Mouse (Mus musculus) retina, adult 2 months (tissue): Measurements from ENCODE around the gene Dnah12.
"Not testable (repeated sequence)": the region's sequence is repeated elsewhere in the genome, so short reads cannot be mapped to it uniquely, and the experiment has no call there.

Experiments used
- DNase-seq: peaks from one replicate; pipeline ENCODE4 v3.0.0-alpha.2; 2012; ENCODE audit warnings: low read depth, low spot score

Gene Dnah12

DNA sequence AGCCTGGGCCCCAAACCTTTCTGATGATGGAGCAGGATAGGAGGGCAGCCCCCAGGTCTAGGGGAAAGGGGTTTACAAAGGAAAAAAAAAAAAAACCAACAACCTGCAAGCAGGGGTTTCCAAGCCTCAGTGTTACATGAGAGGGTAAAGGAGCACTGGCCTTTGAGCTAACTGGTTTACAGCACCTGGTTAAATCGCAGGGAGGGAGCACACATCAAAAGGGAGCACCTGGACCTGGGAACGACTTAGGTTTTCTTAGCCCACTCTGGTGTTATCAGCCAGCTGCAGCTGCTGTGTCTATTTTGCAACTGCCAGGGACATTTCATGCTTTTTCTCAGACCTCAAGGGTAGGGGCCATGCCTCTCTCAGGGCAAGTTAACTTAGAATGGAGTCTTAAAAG lies 26.6 kb downstream of the Dnah12 start:
- DNase-seq = not testable (repeated sequence)

DNA sequence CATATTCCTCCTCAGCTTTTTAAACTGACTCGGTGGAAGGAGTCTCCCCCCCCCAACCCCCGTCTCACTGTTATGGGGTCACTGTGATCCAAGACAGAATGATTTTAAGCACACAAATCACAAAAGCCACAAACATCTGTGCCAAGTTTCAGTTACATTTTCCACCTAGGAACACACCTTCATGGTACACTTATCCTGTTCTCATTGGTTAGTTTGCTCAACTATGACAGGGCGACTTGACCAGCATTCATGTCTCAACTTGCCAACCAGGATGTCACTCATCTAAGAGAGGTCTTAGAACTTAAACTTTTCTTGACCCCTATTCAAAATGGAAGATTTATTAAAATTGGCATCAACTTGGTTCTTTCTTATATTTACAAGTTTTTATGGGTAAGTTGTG lies 31.8 kb downstream of the Dnah12 start:
- no peak for DNase-seq

DNA sequence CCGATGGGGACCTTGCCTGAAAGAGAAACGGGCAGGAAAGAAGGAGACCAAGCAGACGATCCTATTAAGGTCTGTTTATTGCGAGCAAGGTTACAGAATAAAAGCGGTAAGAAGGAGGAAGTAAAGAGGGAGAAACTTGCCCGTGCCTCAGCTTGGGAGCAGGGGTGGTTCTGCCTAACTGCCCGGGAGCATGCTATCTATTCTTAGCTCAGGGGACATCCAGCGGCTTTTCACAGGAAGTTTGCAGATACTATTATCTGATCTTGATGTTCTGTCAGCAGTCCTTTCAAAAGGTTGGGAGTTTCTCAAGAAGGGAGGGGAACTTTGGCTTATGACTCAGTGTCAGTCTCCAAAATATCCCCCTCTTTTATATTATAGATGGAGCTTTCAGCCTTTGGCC lies 65.5 kb downstream of the Dnah12 start:
- DNase-seq = no peak

DNA sequence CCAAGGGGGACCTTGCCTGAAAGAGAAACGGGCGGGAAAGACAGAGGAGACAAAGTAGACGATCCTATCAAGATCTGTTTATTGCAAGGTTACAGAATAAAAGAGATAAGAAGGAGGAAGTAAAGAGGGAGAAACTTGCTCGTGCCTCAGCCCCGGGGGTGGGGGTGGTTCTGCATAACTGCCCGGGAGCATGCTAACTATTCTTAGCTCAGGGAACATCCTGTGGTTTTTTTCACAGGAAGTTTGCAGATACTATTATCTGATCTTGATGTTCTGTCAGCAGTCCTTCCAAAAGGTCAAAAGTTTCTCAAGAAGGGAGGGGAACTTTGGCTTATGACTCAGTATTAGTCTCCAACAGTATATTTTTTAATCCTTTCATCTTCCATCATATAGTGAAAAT lies 71.8 kb downstream of the Dnah12 start:
- no peak for DNase-seq

DNA sequence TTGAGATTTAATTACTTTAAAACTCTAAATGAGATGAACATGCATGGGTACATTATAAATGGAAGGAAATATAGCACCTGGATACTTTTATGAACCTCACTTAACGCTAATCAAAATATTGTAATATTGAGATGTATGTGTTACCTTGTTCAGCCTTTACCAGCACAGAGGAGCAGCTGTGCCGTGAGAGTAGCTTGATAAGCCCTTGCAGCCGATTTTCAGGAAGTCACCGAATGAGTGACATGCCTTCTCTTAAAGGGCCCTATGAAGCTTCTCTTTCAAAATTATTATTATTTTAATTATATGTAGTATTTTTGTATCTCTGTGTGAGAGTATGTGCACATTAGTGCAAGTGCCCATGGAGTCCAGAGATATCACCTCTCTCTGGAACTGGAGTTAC lies 75.1 kb downstream of the Dnah12 start:
- no peak for DNase-seq

DNA sequence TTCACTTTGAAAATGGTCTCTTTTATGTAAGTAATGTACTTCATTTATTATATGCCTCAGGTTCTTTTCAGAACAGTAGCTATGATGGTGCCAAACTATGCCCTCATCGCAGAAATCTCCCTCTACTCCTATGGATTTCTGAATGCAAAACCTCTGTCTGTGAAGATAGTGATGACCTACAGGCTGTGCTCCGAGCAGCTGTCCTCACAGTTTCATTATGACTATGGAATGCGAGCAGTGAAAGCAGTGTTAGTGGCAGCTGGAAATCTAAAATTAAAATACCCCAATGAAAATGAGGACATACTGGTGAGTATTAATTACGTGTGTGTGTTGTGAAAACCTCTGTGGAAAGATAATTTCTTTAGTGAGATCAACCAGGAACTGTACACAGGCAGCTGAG lies 80.5 kb downstream of the Dnah12 start:
- no peak for DNase-seq

DNA sequence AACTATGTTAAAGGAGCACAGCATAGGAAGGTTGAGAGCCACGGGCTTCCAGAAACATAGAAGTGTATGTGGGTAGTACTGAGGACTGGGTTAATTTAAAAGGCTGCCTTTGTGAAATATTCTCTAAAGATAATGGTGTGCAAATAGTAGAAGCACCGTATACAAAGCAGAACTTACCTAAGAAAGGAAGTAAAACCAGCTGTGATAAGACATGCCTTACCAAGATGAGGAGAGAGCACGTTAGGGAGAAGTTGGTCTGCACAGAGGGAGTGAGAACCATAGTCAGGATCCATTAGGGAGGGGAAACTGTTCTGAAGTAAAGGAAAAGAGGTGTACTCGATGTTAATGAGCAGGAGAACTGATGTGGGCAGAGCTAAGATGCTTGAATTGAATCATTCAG lies 90.7 kb downstream of the Dnah12 start:
- no peak for DNase-seq

DNA sequence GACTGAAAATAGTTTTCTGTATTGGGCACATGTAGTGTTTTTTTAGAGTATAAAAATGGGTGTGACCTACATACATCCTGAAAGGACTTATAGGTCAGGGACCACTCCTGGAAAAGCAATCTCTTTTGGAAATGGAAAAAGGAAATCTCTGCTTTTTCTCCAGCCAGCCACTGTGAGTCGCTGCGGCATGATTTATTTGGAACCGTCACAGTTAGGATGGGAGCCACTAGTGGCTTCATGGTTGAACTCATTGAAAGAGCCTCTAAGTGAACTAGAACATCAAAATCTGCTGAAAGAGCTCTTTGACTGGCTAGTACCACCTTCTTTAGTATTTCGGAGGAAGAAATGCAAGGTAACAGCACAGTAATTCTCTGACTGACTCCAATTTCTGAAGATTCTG lies 92.6 kb downstream of the Dnah12 start:
- no peak for DNase-seq

DNA sequence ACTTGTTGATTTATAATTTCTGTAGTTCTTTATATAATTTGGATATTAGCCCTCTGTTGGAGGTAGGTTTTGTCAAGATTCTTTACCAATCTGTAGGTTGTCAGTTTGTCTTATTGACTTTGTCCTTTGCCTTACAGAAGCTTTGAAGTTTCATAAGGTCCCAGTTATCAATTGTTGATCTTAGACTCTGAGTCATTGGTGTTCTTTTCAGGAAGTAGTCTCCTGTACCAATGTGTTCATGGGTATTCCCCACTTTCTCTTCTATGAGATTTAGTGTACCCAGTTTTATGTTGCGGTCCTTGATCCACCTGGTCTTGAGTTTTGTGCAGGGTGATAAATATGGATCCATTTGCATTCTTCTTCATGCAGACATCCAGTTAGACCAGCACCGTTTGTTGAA lies 101.4 kb downstream of the Dnah12 start:
- DNase-seq = no peak

DNA sequence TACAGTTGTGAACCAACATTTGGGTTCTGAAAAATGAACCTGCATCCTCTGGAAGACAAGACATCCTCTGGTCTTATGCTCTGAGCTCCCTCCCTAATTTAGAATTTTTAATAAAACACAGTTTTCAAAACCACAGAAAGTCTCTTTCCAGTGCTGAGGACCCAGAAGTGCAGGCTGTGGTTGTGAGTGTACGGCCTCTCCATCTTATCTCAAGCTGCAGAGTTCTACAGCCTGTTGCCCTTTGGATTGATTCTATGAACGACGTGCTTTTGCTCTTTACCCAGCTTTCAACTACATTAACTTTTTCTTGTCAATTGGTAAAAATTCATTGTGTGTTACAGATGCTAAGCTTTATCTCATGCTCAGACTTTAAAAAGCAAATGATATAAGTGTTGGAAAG lies 105.3 kb downstream of the Dnah12 start:
- no peak for DNase-seq

DNA sequence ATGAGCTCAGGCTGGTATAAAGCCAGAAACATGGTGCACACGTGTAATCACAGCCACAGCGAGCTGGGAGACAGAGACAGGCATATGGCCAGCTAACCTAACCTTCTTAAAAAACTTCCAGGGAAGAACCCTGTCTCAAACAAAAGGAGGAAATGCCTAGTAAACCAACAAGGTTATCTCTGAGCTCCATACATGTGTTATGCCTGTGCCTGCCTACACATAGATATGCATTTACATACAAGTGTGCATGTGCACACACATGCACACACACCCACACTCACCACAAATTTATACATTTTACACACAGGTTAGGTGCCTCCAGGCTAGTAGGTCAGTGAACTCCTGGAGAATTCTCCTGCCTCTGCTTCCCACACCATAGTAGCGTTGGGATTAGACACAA lies 106.2 kb downstream of the Dnah12 start:
- DNase-seq = no peak

DNA sequence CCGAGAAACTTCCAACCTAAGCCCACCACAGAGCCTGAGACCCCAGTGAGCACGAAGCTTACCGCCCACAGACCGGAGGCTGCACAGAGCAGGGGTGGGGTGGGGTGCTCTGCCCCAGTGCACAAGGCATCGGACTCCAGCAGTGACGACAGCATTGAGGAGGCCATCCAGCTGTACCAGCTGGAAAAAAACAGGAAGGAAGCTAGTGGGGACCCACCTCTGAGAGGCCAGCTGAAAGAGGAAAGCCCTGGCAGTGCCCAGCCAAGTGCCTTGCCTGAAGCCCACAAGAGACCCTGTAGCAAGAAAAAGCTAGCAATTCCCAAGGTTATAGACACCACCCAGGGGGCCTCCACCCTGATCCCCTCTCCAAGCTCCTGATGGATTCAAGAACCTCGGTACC lies 112.4 kb downstream of the Dnah12 start:
- DNase-seq = no peak

DNA sequence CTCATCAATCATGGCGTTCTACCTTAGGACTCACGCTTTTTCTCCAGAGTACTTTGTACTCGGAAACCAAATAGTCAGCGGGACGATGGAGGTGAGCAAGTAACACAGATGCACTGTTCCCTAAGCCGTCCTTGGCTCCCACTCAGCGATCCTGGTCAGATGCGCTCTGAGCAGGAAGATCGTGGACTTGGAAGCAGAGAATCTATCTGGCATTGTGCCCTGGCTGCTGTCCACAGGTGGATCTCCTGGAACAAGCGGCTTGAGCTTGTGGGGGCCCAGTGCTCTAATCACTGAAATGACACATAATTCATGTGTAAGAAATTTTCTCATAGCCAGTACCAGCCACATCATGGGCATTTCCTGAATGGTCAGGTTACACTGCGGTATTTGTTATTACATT lies 119.7 kb downstream of the Dnah12 start:
- DNase-seq = no peak

DNA sequence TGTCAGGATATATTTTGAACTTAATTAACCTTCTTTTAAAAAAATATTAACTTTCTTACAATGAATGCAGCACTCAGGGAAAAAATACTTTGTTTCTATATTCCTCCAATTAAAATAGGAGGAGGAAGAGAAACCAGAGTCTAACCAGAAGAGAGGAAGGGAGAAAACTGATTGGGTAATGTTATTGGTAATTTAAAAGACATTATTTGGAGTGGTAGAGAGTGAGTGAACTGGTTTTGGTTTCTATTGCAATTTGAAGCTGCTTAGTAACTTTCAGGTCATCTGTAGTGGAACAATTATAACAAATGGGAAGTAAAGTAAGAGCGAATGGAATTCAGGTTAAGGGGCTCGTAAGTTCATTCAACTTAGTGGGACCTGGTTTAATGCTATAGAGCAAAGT lies 120.8 kb downstream of the Dnah12 start:
- DNase-seq = no peak

DNA sequence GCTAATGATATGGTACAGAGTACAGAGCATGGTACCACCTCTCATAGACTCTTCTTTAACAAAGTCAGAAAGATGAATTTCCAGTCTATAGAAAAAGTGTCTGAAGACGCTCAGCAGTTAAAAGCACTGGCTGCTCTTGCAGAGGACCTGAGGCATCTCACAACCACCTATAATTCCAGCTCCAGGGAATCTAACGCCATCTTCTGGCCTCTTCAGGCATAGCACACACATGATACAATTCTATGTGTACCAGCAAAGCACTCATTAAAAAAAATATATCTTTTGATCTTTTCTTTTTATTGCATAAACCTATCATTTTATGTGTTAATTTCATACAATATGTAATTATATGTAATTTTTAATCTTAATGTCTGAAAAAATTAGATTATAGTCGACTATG lies 121.8 kb downstream of the Dnah12 start:
- DNase-seq = no peak

DNA sequence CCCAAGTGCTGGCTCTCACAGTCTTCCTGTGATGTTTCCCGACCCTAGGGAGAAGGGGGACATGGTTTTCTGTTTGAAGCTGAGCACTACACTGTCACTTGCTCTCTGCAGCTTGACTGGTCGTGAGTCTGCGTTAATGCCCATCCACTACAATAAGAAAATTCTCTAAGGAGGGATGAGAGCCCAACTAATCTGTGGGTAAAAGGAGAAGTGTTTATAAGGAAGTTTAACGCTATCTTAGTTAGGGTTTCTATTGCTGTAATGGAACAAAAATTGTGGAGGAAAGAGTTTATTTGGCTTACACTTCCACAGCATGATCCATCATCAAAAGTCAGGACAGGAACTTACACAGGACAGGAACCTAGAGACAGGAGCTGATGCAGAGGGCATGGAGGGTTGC lies 123.7 kb downstream of the Dnah12 start:
- no peak for DNase-seq

DNA sequence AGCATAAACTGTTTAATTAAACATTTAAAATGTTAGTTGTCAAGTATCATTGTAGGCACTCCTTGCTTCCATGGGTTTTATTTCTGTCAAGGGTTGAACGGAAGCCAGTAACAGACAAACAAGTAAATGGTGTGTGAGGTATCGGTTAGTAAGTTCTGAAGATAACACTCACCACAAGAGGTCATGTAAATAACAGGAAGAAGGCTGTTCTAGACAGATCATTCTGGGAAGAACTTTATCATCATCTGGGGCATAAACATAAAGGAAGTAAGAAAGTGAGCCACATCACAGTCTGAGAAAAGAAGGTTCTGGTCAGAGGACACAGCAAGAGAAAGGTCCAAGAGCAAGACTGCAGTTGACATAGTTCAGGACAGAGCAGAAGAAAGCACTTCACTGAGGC lies 132.9 kb downstream of the Dnah12 start:
- DNase-seq = no peak

DNA sequence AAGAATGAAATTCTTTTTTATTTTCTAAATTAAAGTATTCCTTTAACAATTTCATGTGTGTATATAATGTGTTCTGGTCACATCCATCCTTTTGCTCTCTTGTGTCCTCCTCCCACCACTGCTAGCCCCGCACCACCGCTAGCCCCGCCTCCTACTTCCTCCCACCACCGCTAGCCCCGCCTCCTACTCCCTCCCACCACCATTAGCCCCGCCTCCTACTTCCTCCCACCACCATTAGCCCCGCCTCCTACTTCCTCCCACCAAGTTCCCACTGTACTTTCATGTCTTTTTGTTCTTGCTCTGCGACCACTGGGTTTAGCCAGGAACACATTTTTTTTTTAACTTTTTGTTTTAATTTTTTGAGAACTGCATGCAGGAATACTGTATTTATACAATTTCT lies 160.0 kb downstream of the Dnah12 start:
- DNase-seq = no peak

DNA sequence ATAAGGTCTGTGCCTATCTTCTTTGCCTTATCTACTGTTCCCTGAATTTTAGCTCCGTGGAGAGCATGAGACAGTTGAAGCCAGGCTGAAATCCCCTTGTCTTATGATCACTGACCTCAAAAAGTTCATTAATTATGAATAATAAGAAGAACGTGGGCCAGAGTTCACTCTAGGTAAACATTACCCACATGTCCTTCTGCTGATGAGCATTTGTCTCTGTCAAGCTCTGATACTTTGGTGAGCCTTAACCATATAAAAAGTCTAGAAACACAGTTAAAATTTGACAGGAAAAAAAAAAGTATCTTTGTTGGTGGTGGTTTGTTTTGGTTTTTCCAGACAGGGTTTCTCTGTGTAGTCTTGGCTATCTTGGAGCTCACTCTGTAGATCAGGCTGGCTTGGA lies 161.0 kb downstream of the Dnah12 start:
- no peak for DNase-seq

DNA sequence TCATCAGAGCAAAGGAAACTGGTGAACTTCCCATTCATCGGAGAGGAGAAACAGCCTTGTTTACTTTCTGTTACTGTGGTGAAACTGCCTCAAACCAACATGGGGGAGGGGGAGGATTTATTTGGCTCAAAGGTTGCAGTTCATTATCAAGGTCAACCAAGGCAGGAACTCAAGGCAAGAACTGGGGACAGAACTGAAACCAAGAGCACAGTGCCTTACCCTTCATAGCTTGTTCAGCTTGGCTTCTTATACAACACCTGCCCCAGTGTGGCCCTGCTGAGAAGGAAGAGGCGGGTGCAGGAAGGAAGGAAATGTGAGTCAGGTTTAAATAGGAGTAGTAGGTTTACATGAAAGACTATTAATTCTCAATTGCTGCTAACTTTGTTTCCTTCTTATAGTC lies 165.3 kb downstream of the Dnah12 start:
- no peak for DNase-seq

DNA sequence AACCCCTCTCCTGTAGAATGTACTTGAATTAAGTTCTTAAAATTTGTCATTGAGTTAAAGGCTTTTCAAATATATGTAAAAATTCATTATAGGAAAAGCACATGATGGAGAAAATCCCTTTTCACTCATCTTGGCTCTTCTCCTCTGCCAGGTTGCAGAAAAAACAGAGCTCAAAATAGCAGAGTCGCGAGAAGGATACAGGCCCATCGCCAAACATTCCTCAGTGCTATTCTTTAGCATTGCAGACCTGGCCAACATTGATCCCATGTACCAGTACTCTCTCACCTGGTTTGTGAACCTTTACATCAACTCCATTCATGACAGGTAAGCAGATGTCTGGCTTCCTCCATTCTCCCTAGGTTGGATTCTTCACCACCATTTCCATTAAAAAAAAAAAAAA lies 165.9 kb downstream of the Dnah12 start:
- DNase-seq = no peak

DNA sequence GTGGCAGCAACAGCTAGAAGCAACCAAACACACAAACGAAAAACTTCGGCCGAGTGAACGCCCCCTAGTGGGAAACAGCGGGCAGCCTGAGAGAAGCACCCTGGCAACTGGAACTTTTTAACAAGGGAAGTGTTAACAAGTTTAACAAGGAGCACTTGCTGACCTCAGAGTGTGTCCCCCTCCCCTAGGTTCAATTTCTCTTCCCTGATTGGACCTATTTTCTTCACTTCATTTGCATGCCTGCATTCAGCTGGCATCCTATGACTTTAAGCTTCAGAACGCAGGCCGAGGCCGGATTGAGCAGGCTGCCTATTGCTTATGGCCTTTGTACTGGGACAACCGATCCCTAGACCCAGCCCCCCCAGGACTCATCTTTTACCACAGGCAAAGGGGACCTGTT lies 174.3 kb downstream of the Dnah12 start:
- no peak for DNase-seq

DNA sequence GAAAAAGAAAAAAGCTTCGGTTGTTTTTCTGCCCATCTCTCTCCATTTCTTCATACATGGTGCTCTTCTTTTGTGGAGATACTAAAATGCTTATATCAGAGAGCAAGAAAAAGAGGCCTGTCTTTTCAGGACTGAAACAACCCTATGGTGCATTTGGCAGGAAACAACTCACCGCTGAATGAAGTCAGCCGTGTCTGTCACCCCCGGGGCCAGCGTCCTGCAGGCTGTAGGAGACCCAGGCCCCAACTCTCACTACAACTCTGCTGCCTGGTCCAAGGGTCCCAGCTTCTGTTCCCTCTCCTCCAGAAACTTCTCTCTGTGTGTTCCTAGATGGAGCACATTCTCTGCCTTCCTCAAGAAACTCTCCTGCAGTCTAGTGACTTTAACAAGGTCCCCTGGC lies 175.2 kb downstream of the Dnah12 start:
- no peak for DNase-seq

DNA sequence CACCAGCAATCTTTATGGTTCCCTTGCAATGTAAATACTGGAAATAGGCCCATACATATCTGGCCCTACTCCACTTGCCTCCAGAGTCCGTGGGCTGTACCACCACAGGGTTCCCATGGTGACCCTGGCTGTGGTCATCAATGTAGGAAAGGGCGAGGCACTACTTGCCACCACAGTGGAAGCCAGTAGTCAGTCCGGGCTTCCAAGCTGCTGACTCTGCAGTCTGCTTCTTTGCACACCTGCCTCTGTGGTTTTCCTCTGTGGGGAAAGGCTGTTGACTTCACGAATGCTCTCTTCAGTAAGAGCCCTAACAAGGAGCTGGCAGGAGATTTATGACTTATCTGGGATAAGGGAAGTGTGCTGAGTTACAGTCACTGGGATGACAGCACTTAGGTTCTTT lies 185.7 kb downstream of the Dnah12 start:
- DNase-seq = no peak

DNA sequence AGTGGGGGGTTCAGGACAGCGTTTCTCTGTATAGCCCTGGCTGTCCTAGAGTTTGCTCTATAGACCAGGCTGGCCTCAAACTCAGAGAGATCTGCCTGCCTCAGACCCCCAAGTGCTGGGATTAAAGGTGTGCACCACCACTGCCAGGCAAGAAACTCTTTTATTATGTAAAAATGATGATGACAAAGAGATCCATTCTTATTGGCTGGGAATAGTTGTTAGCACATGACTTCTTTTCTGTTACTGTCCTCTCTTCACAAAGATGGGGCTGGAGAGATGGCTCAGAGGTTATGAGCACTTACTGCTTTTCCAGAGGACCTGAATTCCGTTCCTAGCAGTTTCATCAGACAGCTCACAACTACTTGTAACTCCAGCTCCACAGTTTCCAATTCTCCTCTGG lies 186.9 kb downstream of the Dnah12 start:
- DNase-seq = no peak
